Mouse (Mus musculus) right cerebral cortex, adult 2 months (tissue): ENCODE results near the gene Bcl2l12.

Experiments used
- DNase-seq, 2 experiments: peaks; one replicate each; pipeline ENCODE4 v3.0.0; 2021 to 2022; ENCODE audit warnings: low spot score in 2 of 2

Gene Bcl2l12

DNA sequence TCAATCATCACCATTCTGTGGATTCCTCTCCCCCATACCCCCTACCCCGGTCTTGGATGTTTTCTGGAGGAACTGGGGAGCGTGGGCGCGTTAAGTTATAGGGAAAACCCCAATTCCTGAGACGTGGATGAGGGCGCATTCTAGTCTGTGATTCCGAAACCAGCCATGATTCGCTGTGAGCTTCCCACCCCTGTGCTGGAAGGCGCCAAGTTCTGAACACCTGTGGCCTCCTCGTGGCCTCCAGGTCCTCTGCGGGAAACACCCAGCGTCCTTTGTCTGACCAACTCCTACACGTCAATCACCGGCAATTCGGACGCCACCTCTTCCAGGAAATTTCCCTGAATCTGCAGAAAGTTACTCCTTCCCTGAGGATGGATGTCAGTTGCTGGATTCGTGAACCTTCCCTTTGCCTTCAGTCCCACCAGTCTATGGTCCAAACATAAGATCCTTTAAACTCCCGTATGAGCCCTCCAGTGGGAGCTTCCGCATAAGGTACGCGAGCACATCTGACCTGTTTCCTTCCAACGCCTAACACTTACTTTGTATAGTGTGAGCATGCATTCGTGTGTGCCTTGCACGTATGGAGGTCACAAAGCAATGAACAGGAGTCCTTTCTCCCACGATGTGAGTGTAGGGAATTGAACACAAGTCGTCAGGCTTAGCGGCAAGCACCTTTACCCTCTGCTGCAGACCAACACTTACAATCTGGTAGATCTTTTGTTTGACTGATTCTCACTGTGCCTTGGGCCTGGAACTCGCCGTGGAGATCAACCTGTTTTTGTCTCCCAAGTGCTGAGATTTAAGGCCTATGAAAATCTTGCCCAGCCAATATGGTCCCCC lies 11.4 kb downstream of the Bcl2l12 start:
- DNase-seq = no peak

DNA sequence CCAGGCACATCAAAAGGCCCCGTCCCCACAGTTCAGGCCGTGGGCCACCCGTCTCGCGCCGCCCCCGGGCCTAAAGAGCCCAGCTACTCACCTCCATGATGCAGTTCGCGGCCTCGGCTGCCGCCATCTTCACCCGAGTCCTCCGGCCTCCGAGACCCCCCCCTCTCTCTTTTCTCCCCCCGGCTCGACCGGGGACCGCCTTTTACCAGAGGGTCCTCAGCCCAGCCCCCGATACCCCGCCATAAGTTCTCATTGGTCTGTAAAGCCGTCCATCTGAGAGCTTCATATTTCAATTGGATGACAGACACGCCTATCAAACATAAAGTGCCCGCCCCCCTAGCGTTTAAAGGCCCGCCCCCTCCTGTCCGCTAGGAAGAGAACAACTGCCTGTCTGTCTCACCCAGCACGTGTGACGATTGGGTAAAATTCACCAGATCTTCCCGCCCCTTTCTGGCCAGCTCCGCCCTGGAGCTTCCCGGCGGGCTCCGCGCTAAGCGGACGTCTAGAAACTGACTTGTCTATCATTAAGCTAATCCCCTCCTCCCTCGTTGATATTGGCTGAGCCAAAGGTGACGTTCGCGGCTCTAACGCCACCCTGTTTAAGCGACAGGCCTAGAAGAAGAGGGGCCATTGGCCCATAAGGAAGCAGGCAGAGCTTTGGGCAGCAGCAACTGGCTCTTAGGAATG lies 12.2 kb downstream of the Bcl2l12 start, which contains the start of gene Prmt1:
TSS of gene Prmt1 (minus strand) at position 377 of the 687 bp plus-strand sequence.
- DNase-seq = peak; percentile 98

DNA sequence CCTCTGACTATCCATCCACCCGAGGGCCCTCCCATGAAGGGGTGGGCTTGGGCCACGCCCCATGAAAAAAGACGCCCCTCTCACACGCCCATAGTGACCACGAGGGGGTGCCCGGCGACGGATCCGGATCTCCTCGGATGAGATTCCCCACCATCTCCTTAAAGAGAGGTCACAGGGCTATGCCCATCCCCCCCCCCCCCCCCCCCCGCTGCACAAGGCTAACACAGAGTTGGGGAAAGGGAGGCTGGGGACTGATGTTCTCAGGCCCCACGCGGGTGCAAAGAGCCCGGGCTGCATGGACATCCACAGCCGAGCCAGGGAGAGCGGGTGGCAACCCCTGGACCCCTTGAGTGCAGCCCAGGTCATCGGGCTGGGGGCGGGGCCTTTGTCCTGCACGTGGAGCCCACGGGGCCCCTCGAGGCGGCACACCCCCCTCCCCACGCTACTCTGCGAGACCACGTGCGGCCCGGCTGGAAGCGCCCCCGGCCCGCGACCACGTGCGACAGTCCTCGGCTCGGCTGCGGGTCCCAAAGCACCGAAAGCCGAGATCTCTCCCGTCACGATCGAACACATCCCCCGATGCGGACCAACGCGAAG lies 12.8 kb downstream of the Bcl2l12 start:
- DNase-seq = peak; percentile 40 to 52

DNA sequence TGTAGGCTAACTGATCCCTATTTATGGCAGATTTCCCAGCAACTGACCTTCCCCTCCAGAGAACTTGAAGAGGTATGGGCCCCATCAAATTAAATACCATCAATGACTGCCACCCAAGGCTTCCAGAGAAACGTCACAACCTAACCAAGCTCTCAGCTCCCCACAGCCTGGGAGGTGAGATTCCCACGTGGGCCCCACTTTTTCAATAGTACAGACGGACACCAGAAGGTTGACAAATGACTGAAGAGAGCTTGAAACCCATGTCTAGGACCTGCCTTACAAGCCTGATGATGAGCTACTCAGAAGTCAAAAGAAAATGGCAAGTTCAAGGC lies 13.7 kb downstream of the Bcl2l12 start:
- DNase-seq = no peak

DNA sequence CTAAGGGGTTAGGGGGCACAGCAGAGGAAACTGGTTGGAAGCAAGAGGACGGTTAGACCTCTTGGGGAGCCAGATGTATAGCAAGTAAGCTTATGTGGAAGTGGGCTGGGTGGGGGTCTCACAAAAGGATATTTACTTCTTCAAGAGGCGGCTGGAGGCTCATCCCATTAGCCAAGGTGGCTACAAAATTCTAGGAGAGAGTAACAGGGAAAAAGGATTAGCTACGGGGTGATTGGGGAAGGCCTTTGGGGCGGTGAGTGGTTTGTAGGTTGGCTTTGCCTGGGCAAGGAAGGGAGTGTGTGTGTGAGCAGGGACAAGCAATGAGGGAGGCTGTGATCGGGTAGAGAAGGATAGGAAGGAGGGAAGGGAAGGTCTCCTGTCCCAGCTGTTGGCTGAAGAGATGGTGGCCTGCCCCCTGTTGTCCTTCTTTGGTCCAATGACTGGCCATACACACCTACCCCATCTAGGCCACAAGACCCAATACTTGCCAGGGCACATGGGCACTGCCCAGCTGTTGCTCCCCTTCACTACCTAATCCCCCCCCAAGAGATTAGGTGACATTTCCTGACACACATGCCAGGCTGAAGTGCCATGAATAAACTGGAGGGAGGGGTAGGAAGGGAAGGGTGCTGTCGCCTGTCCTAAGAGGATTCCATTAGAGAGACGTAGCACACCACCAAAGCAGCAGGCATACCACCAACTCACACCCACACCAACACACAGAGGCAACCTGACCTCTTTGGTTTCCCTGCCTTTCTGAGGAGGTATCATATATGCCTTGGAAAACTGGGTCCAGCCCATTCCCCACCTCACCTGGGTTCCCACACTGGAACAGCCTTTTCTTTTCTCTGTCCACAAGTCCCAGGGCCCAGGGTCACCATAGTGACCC lies 14.3 kb downstream of the Bcl2l12 start:
- DNase-seq = no peak

DNA sequence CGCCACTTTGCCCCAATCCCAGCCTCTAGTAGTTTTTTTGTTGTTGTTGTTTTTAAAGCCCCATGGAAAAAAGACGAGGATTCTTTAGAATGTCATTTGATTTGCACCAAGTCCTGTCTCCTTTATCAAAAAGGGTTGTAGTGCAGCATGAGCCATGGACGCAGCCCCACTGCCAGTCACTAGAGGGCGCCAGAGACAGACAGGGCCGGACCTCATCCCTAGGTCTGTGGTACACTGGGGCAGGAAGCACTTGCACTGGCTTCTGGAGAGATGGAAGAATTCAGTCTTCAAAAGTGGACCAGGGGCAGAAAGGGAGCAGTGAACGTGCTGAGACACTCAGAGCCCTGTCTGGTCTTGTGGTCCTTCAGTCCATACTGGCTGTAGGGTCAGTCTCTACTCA lies 15.4 kb downstream of the Bcl2l12 start:
- DNase-seq = peak; percentile 87 to 92

DNA sequence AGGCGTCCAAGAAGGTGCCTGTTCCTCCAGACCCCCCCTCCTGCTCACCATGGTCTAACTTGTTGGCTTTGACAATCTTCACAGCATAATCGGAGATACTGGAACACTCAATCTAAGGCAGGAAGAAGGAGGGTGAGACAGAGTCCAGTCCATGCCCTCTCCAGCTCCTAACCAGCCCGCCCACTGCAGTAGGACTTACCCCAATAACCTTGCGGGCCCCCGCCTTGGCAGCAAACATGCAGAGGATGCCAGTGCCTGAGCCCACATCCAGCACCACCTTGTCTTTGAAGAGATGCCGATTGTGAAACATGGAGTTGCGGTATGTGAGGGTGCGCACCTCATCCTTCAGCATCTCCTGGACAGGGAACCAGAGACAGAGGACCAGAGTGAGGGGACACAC lies 17.0 kb downstream of the Bcl2l12 start:
- DNase-seq = no peak

DNA sequence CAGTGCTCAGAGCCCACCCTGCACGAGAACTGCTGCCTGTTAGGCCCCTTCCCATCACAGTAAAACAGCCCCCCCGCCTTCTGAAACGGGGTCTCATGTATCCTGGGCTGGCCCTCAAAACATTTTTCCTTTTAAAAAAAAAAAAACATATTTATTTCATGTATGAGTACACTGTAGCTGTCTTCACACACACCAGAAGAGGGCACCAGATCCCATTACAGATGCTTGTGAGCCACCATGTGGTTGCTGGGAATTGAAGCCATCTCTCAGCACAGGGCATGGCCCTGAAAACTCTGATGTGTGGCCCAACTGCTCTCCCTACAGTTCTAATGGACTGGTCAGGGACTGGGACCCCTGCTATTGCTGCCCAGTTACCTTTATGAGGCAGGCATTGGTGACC lies 20.2 kb downstream of the Bcl2l12 start:
- no peak for DNase-seq

DNA sequence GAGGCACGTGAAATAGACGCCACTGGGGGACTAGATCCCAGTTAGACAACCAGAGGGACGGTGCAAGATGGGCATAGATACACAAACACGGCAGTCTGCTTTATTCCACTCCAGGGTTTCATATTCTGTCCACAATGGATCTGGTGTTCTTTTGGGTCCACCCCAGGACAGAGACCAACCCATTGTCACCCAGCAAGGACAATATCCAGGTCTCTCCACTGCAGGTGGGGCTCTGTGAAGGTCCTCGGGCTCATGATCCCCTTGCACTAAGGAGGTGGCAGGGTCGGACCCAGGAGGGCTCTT lies 23.4 kb downstream of the Bcl2l12 start:
- no peak for DNase-seq

DNA sequence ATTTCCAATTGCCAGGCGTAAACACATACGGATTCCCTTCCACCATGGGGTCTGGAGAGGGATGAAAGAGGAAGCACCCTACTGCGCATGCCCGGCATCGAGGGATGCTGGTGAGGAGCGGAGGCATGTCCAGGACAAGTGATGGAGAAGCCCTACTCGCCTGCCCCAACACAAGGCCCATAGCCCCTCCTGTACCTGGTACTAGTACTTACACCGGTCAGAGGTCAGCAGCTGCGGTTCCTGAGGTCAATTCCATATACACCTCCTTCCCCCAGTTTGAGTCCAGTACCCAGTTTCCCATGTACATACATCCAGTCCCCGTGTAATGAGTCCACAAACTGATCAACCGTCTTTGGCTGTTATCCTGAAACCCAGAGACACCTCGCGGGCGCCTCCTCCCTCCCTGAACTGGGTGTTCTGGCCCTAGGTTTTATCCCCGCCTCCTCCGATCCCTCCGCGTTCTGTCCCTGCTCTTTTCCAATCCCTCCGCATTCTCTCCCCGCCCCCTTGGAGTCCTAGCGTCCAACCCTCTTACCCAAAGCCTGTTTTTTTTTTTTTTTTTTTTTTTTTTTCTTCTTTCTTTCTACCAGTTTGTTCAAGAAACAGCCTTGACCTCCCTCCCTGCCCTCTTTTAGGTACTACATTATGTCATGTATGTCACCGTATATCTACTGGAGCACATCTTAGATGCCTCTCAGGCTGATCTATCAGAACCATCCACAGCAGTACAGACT lies 24.0 kb downstream of the Bcl2l12 start, which contains the start of gene Cpt1c:
TSS of gene Cpt1c (minus strand) at position 469 of the 734 bp plus-strand sequence.
- peak; percentile 88 to 90 for DNase-seq

DNA sequence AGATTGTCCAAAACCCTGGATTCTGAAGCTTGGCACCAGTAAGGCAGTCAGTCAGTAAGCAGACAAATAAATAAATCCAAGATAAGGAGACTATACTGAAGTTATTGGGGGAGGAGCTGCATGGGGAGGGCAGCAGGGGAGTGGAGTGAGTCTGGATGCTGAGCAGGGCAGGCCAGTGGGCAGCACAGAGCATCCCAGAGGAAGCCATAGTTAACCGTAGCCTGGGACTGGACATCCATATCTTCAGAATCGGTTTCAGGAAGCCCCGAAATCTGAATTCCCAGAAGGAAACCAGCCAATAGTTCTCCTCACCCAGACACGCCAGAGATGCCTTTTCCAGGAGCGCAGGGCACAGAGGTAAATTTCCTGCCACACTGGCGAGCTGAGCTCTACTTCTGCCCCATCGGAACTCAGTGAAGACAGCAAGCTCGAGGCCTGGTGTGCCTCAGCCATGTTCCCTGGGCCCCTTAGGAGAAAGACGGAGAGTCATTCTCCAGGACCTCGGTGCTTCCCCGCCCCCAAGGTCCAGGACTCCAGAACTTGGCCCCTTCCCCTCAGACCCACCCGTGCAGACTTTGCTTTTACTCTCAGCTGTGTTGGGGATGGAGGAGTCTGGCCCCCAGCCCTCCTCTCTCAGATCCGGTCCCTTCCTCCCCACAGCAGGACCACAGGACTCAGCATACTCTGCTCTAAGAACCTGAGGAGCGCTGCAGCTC lies 24.9 kb downstream of the Bcl2l12 start:
- DNase-seq = peak in 1 of 2 experiments; percentile 28

DNA sequence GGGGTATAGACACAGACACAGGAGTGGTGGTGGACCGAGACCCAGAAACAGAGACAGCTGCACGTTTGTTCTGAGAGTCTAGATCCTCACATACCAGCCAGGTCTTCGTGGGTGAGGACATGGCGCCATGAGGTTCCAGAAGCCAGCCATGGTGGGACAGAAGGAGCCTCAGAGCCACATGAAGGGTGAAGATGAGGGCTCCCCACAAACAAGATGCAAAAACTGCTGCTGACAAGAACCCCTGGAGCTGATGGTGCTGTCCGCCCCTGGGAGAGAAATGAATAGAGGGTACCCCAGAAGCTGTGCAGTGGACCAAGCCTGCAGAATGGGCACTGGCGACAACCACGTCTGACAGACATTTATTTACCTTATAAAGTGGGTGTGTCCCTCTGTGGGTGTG lies 27.4 kb downstream of the Bcl2l12 start:
- no peak for DNase-seq

DNA sequence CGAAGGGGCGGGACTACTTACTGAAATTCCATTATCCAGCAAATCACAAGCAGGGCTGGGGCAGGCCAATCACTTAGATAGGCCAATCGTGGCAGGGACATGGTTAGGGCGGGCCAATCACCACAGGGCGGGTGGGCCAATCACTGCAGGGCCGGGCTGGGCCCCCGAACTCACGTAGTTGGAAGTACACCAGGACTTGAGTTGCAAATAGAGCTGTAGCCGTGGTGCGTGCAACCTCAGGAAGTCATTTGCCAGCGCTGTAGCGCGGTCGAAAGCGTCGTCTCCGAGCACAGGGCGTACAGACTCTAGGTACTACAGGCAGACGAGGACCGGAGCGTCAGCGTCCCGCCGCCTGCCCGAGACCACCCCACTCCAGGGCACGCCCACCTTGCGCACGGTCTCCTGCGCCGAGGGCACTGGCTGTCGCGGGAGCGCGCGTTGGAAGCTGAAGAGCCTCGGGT lies 28.3 kb downstream of the Bcl2l12 start:
- DNase-seq = peak; percentile 77 to 80

DNA sequence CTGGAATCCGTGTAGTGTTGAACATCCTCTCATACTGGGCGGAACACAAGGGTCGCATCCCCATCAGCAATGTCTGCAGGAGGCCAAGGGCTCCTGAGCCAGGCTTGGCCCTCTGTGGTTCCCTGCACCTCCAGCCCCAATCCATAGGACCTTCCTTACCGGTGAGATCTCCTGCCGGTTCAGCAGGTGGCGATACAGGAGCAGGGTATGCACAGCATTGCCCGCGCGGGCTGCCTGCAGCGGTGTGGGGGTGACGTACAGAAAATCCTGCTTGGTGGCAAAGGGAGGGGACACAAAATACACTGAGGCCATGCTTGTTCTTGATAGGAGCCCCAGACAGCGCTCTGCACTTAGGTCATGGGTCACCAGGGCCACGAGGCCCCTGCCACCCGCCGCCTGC lies 31.9 kb downstream of the Bcl2l12 start:
- no peak for DNase-seq

DNA sequence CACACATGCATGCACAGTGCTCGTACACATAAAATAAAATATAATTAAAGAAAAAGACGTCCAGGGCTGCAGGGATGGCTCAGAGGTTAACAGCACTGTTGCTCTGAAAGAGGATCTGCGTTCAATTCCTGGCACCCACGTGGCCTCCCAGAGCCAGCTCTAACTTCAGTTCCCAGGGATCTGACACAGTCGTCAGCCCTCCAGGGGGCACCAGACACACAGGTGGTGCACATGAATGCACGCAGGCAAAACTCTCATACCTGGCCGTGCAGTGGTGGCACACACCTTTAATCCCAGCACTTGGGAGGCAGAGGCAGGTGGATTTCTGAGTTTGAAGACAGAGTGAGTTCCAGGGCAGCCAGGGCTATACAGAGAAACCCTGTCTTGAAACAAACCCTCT lies 32.5 kb downstream of the Bcl2l12 start:
- no peak for DNase-seq

DNA sequence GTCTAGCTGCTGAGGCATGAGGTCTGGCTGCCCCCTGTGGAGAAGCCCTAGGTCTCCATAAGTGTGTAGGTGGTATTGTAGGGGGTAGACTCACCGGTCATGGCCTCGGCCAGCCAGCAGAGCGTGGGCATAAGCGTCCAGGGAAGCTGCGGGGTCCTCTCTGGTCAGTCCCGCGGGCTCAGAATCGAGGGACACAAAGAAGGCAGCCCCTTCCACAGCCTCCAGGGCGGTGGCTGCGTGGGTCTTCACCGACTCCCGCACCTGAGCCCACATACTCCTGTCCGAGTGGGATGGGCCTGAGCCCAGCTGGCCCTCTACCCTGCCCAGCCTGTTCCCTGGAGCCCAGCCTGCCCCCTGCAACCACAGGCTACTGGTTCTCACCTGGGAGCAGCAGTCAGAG lies 33.5 kb downstream of the Bcl2l12 start:
- no peak for DNase-seq

DNA sequence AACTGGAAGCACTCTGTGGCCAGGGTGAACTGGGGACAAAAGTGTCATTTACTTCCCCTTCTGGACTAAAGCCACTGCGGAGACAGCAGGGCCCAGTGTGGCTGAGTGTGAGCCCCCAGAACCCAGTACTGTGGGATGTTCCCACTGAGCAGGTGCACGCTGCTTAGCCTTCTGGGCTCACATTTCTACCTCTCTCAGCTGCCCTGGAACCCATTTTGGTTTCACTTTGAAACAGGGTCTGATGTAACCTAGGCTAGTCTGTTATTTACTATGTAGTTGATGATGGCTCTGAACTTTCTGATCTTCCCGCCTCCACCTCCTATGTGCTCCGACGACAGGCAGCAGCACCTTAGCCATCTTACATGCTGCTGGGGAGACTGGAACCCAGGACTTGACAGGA lies 35.7 kb downstream of the Bcl2l12 start:
- no peak for DNase-seq

DNA sequence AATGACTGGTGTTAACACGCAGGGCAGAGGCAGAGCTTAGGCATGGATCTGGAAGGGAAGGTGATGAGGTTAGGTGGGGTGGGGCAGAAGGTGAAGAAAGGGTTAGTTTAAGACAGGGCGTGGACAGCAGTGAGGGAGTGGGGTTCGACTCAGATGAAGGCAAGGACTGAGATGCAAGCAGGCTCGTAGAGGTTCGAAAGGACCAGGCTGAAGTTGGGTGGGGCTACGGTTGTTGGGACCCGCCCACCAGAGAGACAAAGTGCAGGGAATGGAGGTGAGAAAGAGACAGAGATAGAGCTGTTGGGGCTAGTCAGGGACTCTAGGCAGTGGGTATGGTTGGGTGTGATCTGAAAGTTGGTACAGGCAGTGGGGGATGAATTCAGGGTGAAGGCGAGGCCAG lies 36.2 kb downstream of the Bcl2l12 start:
- no peak for DNase-seq

DNA sequence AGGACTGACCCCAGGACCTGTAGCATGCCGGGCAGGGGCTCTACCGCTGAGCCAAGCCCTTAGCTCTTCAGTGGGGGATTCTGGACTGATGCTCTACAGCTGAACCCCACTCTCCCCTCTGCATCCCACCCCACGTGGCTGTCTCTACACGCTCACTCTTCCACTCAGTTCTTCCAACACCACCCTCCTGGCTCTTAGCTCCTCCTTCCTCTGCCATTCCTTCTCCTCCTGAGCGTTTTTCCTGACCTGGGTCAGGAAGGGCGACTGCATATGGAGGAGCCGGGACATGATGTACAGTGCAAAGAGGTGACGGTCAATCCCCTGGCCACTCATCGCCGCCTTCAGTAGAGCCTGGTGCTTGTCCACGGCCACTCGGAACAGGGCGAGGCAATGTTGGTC lies 38.0 kb downstream of the Bcl2l12 start:
- DNase-seq = no peak

DNA sequence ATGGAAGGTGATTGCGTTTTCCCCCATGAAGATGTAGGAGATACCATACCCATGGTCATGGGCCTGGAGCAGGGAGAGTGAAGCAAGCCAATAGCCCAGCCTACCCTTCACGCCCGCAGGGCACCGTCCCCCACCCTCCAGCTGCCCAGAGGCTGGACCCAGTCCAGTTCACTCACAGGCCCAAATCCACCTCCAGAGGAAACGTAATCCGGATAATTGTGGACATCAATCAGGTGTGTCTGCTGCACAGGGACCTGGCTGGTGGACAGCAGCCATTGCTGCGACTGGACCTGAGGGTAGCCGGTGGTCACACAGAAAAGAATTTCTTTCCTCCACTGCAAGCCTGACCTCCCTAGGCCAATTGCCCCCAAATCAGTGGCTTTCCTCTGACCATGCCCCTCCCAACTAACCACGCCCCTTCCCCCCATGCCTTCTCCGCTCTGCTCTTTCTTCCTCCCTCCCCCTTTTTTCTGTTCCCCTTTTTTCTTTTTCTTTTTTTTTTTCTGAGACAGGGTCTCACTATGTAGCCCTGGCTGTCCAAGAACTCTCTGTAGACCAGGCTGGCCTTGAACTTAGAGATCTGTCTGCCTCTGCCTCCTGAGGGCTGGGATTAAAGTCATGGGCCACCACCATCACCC lies 38.5 kb downstream of the Bcl2l12 start:
- no peak for DNase-seq
